Mouse (Mus musculus) bone marrow macrophage, adult 2 months (primary cell): Measurements from ENCODE around the gene BC037034.

Experiments used
- CTCF ChIP-seq: IDR thresholded peaks from 2 replicates; pipeline ENCODE4 v1.5.1; 2012; ENCODE audit warnings: low read depth, mild to moderate bottlenecking, low read length, moderate library complexity
- POLR2A ChIP-seq: IDR thresholded peaks from 2 replicates; pipeline ENCODE4 v1.6.1; 2012; ENCODE audit warnings: mild to moderate bottlenecking, low read depth, low read length, borderline replicate concordance

- TF ChIP-seq CTCF (no peak), POLR2A (no peak)
Observed at GRCm38 (mm10) chr5:138262582-138263240, 1.1 kb downstream of the BC037034 start.
